Mouse (Mus musculus): ENCODE measurements at regions not wholly inside any gene's neighbourhood (a gene's known extent, or its start where the extent isn't known, plus 50 kb on each side); places are given as distances from the start of the nearest gene placed in this dataset.

- DNase-seq (ENCODE audit: inconsistent age in 2 of 2, low spot score in 1 of 2), result peak; percentile 66 to 92
These were observed 440.9 kb downstream of the 1700129C05Rik start for GRCm38 (mm10) chr14:58701765-58702164.

GRCm38 (mm10) chr14:58691129-58691828 lies 451.4 kb downstream of the 1700129C05Rik start:
- DNase-seq (ENCODE audit: inconsistent age in 2 of 2, low spot score in 1 of 2), result no peak

GRCm38 (mm10) chr14:58687814-58688213 lies 454.9 kb downstream of the 1700129C05Rik start:
- DNase-seq (ENCODE audit: inconsistent age in 2 of 2, low spot score in 1 of 2), result no peak

GRCm38 (mm10) chr14:58678781-58679180 lies 463.9 kb downstream of the 1700129C05Rik start:
- DNase-seq (ENCODE audit: inconsistent age in 2 of 2, low spot score in 1 of 2), result no peak

- DNase-seq (ENCODE audit: inconsistent age in 2 of 2, low spot score in 1 of 2), result no peak
These were observed 464.5 kb downstream of the 1700129C05Rik start for GRCm38 (mm10) chr14:58678126-58678656.

- no peak for DNase-seq (ENCODE audit: inconsistent age in 2 of 2, low spot score in 1 of 2)
These were observed 467.5 kb downstream of the 1700129C05Rik start for GRCm38 (mm10) chr14:58675146-58675545.

GRCm38 (mm10) chr14:58663946-58664345 lies 478.7 kb downstream of the 1700129C05Rik start:
- DNase-seq (ENCODE audit: inconsistent age in 2 of 2, low spot score in 1 of 2), result peak; percentile 29 to 52

- peak; percentile 90 to 96 for DNase-seq (ENCODE audit: inconsistent age in 2 of 2, low spot score in 1 of 2)
These were observed 480.1 kb downstream of the 1700129C05Rik start for GRCm38 (mm10) chr14:58662601-58663000.

- peak; percentile 80 to 89 for DNase-seq (ENCODE audit: inconsistent age in 2 of 2, low spot score in 1 of 2)
These were observed 481.3 kb downstream of the 1700129C05Rik start for GRCm38 (mm10) chr14:58661416-58661815.

- DNase-seq (ENCODE audit: inconsistent age in 2 of 2, low spot score in 1 of 2), result no peak
These were observed 485.4 kb downstream of the 1700129C05Rik start for GRCm38 (mm10) chr14:58657263-58657662.

- no peak for DNase-seq (ENCODE audit: inconsistent age in 2 of 2, low spot score in 1 of 2)
These were observed 485.8 kb downstream of the 1700129C05Rik start for GRCm38 (mm10) chr14:58656935-58657238.

GRCm38 (mm10) chr14:58656212-58656934 lies 486.3 kb downstream of the 1700129C05Rik start:
- no peak for DNase-seq (ENCODE audit: inconsistent age in 2 of 2, low spot score in 1 of 2)

- no peak for DNase-seq (ENCODE audit: inconsistent age in 2 of 2, low spot score in 1 of 2)
These were observed 489.7 kb downstream of the 1700129C05Rik start for GRCm38 (mm10) chr14:58653026-58653425.

- DNase-seq (ENCODE audit: inconsistent age in 2 of 2, low spot score in 1 of 2), result no peak
These were observed 490.7 kb downstream of the 1700129C05Rik start for GRCm38 (mm10) chr14:58652004-58652403.

- no peak for DNase-seq (ENCODE audit: inconsistent age in 2 of 2, low spot score in 1 of 2)
These were observed 491.5 kb downstream of the 1700129C05Rik start for GRCm38 (mm10) chr14:58651210-58651609.

GRCm38 (mm10) chr14:58638337-58638696 lies 504.4 kb downstream of the 1700129C05Rik start:
- no peak for DNase-seq (ENCODE audit: inconsistent age in 2 of 2, low spot score in 1 of 2)

- no peak for DNase-seq (ENCODE audit: inconsistent age in 2 of 2, low spot score in 1 of 2)
These were observed 505.0 kb downstream of the 1700129C05Rik start for GRCm38 (mm10) chr14:58637405-58638336.

- no peak for DNase-seq (ENCODE audit: inconsistent age in 2 of 2, low spot score in 1 of 2)
These were observed 511.5 kb downstream of the 1700129C05Rik start for GRCm38 (mm10) chr14:58631221-58631620.

- DNase-seq (ENCODE audit: inconsistent age in 2 of 2, low spot score in 1 of 2), result no peak
These were observed 514.4 kb downstream of the 1700129C05Rik start for GRCm38 (mm10) chr14:58628266-58628665.

- DNase-seq (ENCODE audit: inconsistent age in 2 of 2, low spot score in 1 of 2), result no peak
These were observed 516.0 kb downstream of the 1700129C05Rik start for GRCm38 (mm10) chr14:58626506-58627256.
